Comparison of ENCODE assay signal across 10 mouse cellular contexts in genomic region chr15:40113888-40114576, GRCm38 (mm10). TPM values are rescaled to one million over a fixed set of nuclear protein-coding genes. Genes with fewer than 3 reads are reported as not detected.
DNase-seq lines count a peak whose midpoint lies in the region; ATAC-seq and TF ChIP-seq lines count a peak whose summit lies in the region.
"Had no signal": no experiment of that assay in that cellular context is flagged by ENCODE, and none has a peak within 500 bp of the region (broad histone marks: within the 10 kb centered on the region; RNA-seq: fewer than 3 reads in every experiment).

No protein-coding gene starts in this region.

- DNase-seq in left cerebral cortex, adult 2 months (ENCODE audit: extremely low spot score in 1 of 2, low spot score in 2 of 2), result no peak
- no peak for DNase-seq in left cerebral cortex, adult 18-20 months (ENCODE audit: low spot score in 2 of 2)
- no peak for DNase-seq in embryonic facial prominence, embryonic 10.5 days (ENCODE audit: low spot score)
- DNase-seq in forebrain, embryonic 14.5 days (ENCODE audit: low spot score), result peak; percentile 31
- no peak for DNase-seq in midbrain, embryonic 11.5 days (ENCODE audit: low spot score, missing footprints)
- no peak for DNase-seq in testis, postnatal 14 days (ENCODE audit: low spot score)
- DNase-seq in right cerebral cortex, postnatal 4 days, result no peak
- DNase-seq in ovary, postnatal 36 days (ENCODE audit: low spot score), result no peak
- DNase-seq: cerebellum, adult 18-20 months had no signal

- 31% methylated on average over 18 of the region's 18 CpGs for WGBS in embryonic facial prominence, embryonic 10.5 days
- WGBS in forebrain, embryonic 14.5 days, result 7% methylated on average over 16 of the region's 18 CpGs
- 23% methylated on average over 16 of the region's 18 CpGs for WGBS in midbrain, embryonic 11.5 days

- H3K4me1 ChIP-seq in embryonic facial prominence, embryonic 10.5 days, result peaks cover 15% of the 10 kb centered on the region
- H3K4me1 ChIP-seq in forebrain, embryonic 14.5 days (ENCODE audit: control insufficient read depth, insufficient read depth, low read length), result peaks cover 14% of the 10 kb centered on the region
- H3K4me1 ChIP-seq in midbrain, embryonic 11.5 days (ENCODE audit: control insufficient read depth, insufficient read depth, low read length), result peaks cover 5% of the 10 kb centered on the region

- no peak overlapping the region for H3K27ac ChIP-seq in left cerebral cortex, adult 2 months
- peak overlapping the region; percentile 54; the same call in 1 of the 2 replicates for H3K27ac ChIP-seq in embryonic facial prominence, embryonic 10.5 days (replicated peaks)
- peak overlapping the region; percentile 66 for H3K27ac ChIP-seq in forebrain, embryonic 14.5 days (ENCODE audit: low read depth, low read length)
- no peak overlapping the region for H3K27ac ChIP-seq in midbrain, embryonic 11.5 days (ENCODE audit: low read depth, low read length)

- no peaks in the 10 kb centered on the region for H3K36me3 ChIP-seq in embryonic facial prominence, embryonic 10.5 days (replicated peaks)
- H3K36me3 ChIP-seq in forebrain, embryonic 14.5 days (ENCODE audit: control insufficient read depth, insufficient read depth, low read length), result no peaks in the 10 kb centered on the region
- H3K36me3 ChIP-seq in midbrain, embryonic 11.5 days (ENCODE audit: control insufficient read depth, insufficient read depth, low read length), result no peaks in the 10 kb centered on the region

- no peaks in the 10 kb centered on the region for H3K27me3 ChIP-seq in embryonic facial prominence, embryonic 10.5 days (replicated peaks; ENCODE audit: low read depth, poor library complexity, severe bottlenecking)
- H3K27me3 ChIP-seq in forebrain, embryonic 14.5 days (replicated peaks; ENCODE audit: control insufficient read depth, insufficient read depth, low read length), result no peaks in the 10 kb centered on the region
- no peaks in the 10 kb centered on the region for H3K27me3 ChIP-seq in midbrain, embryonic 11.5 days (ENCODE audit: control insufficient read depth, insufficient read depth, low read length)

- peak; percentile 22 for ATAC-seq in forebrain, embryonic 14.5 days
- ATAC-seq in midbrain, embryonic 11.5 days (ENCODE audit: low FRiP score), result peak; percentile 50; the same call in 1 of the 2 replicates

- peak overlapping the region; percentile 57 for H3K4me2 ChIP-seq in forebrain, embryonic 14.5 days (ENCODE audit: low read length)
- H3K4me2 ChIP-seq in midbrain, embryonic 11.5 days, result peak overlapping the region; percentile 43

- H3K4me3 ChIP-seq in left cerebral cortex, adult 2 months, result peak overlapping the region; percentile 37
- peak overlapping the region; percentile 46 for H3K4me3 ChIP-seq in embryonic facial prominence, embryonic 10.5 days
- H3K4me3 ChIP-seq in forebrain, embryonic 14.5 days (ENCODE audit: low read depth, low read length), result peak overlapping the region; percentile 22; the same call in 1 of the 2 replicates
- H3K4me3 ChIP-seq in midbrain, embryonic 11.5 days (ENCODE audit: low read depth, low read length), result peak overlapping the region; percentile 3; the same call in 1 of the 2 replicates

- H3K9me3 ChIP-seq in embryonic facial prominence, embryonic 10.5 days, result no peaks in the 10 kb centered on the region
- H3K9me3 ChIP-seq in forebrain, embryonic 14.5 days (replicated peaks; ENCODE audit: control insufficient read depth, low read length), result no peaks in the 10 kb centered on the region
- no peaks in the 10 kb centered on the region for H3K9me3 ChIP-seq in midbrain, embryonic 11.5 days (ENCODE audit: control insufficient read depth, low read length)

- H3K9ac ChIP-seq in forebrain, embryonic 14.5 days (ENCODE audit: low read length), result peak overlapping the region; percentile 51; the same call in 1 of the 2 replicates
- peak overlapping the region; percentile 25; the same call in 1 of the 2 replicates for H3K9ac ChIP-seq in midbrain, embryonic 11.5 days (ENCODE audit: low read length)

- TF ChIP-seq CTCF in left cerebral cortex, adult 2 months (IDR thresholded peaks at IDR 0.05), result no peak

- intact Hi-C loops in left cerebral cortex, adult 2 months (cut with DNase I), result no loop called here

RNA-seq across cellular contexts. Expression of gene 9330182O14Rik, which starts 20.1 kb away (rescaled TPM):
- not detected for total RNA-seq in left cerebral cortex, adult 2 months (2021)
- total RNA-seq in left cerebral cortex, adult 18-20 months (2021), result not detected
- polyA plus RNA-seq in embryonic facial prominence, embryonic 10.5 days (2016; fragmentation: Nextera tagmentation; extraction: Ambion mirVana), result not detected in 2 replicates
- not detected in 2 replicates for polyA plus RNA-seq in forebrain, embryonic 14.5 days (2014; fragmentation: Nextera tagmentation; extraction: Ambion mirVana)
- not detected in 2 replicates for polyA plus RNA-seq in midbrain, embryonic 11.5 days (2014; fragmentation: Nextera tagmentation; extraction: Ambion mirVana)
- polyA plus RNA-seq: large intestine, adult 2 months had no signal

Comparison
In these comparisons a context has a peak if more than half of its experiments do, and no peak if none do; other contexts are left out.
1. H3K27ac ChIP-seq: peak in embryonic facial prominence, embryonic 10.5 days (single experiment) and forebrain, embryonic 14.5 days (single experiment); none in left cerebral cortex, adult 2 months (single experiment) and midbrain, embryonic 11.5 days (single experiment).
2. Peak in every context shown above with its lines, with median percentiles within 50 percentile points of each other: H3K4me3 ChIP-seq.